Mouse (Mus musculus) ovary, adult 2 months (tissue): ENCODE results near the gene Rasgrp2. TPM values are rescaled to one million over a fixed set of nuclear protein-coding genes. Genes with fewer than 3 reads are reported as not detected.

Experiments used
- polyA plus RNA-seq: library from polyadenylated mRNA; depleted of rRNA; stranded (reverse); fragments of >200 nt; gene quantifications from 2 replicates; pipeline ENCODE4 v1.2.3, GENCODE M21; 2012; rRNA removed

Gene Rasgrp2
- 86.4 and 103 TPM in 2 replicates for polyA plus RNA-seq

DNA sequence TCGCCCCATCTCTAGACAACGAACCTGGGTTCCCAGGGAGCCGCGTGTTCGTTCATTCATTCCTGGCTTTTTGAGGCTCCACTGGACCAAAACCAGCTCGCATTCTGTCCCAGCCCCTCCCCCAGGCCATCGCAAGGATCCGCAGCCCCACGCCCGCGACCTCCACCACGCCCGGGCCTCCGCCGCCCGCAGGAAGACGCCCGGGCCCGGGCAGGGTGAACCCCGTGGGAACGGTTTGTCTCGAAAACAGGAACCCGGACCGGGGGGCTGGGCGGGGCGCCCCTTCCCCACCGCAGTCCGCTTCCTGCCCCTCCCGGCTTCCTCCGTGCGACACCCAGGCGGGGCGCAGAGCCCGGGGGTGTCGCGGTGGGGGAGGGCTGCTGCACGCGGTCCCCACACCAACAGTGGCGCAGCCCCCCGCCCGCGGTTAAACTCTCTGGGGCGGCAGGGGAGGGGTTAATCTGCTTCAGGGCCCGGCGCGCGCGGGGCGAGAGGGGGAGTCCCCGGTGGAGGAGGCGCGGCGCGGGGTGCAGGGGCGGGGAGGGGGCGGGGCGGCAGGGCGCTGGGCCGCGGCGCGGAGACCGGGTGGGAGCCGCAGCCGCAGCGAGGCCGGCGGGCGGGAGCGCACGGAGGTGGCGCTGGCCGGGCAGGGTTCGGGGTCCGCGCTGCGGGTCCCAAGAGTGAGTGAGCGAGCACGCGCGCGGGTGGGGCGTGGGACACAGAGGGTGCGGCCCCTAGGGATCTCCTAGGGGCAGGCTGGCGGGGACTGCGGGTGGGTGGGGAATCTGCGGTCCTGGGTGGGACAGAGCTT, at the start of gene Rasgrp2:
Gene Rasgrp2, plus strand, starts transcription at position 56 of the 811 bp plus-strand sequence.

GRCm38 (mm10) chr19:6363411-6364240, 35.5 kb upstream of the Rasgrp2 start, which contains the start of gene Sf1:
Sf1 (plus strand) TSS chr19:6363690.

GRCm38 (mm10) chr19:6384128-6384527, 15.0 kb upstream of the Rasgrp2 start, which contains the start of gene Pygm:
Pygm (plus strand) TSS chr19:6384399.

DNA sequence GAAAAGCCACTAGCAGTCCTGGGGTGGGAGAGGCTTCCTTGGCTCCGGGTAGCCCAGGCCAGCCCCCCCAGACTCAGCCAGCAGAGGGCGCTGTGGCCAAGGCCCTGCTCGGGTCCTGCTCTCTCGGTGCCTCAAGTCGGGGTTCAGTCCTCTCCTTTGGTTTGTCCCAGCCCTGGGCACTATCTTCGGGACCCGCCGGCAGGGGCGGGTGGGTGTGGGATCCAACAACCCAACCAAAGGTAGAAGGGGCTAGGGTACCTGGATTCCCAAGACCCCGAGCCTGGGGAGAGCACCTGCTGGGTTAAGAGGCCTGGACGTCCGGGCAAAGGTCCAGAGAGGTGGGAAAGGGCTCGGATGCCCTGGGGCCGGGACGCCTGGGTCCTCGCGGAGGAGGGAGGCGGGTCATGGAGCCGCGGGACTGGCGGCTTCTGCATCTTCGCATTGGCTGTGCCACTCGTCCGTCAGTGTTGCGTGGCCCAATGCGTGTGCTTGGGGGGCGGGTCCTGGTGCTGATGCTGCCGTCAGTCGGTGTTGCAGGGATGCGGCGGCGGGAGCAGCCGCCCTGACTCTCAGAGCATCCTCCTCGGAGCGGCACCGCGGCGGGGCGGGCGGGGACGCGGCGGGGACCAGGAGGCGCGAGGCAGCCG, 19.2 kb downstream of the Rasgrp2 start, which contains the start of gene Nrxn2:
Gene Nrxn2, plus strand, starts transcription at position 499 of the 647 bp plus-strand sequence.

Other genes with a start within 250 kb of the Rasgrp2 start
- 0.44 and 0.75 TPM in 2 replicates for gene Majin, start 215.0 kb upstream of the Rasgrp2 start, polyA plus RNA-seq
- gene Gpha2, start 173.0 kb upstream of the Rasgrp2 start, polyA plus RNA-seq: 58.5 and 77.5 TPM in 2 replicates
- 108 and 236 TPM in 2 replicates for gene Ppp2r5b, start 163.5 kb upstream of the Rasgrp2 start, polyA plus RNA-seq
- 59.3 and 62.5 TPM in 2 replicates for gene Atg2a, start 157.7 kb upstream of the Rasgrp2 start, polyA plus RNA-seq
- 255 and 442 TPM in 2 replicates for gene Ehd1, start 122.6 kb upstream of the Rasgrp2 start, polyA plus RNA-seq
- gene Cdc42bpg, start 92.9 kb upstream of the Rasgrp2 start, polyA plus RNA-seq: 22.0 and 23.7 TPM in 2 replicates
- 91.9 and 113 TPM in 2 replicates for gene Men1, start 64.4 kb upstream of the Rasgrp2 start, polyA plus RNA-seq
- 169 and 208 TPM in 2 replicates for gene Map4k2, start 58.2 kb upstream of the Rasgrp2 start, polyA plus RNA-seq
- 206 and 238 TPM in 2 replicates for gene Sf1, start 35.6 kb upstream of the Rasgrp2 start, polyA plus RNA-seq
- gene Pygm, start 14.9 kb upstream of the Rasgrp2 start, polyA plus RNA-seq: 19.9 and 23.9 TPM in 2 replicates
- 5.9 and 11.2 TPM in 2 replicates for gene Nrxn2, start 19.4 kb downstream of the Rasgrp2 start, polyA plus RNA-seq
- gene Slc22a12, start 143.7 kb downstream of the Rasgrp2 start, polyA plus RNA-seq: 0.32 TPM in 1 of 2 replicates, not detected in the other